Mouse (Mus musculus) spleen, postnatal 14 days (tissue): ENCODE results near the gene Trim59.
A peak's percentile ranks its signal among the peaks of the same experiment; 100 is the strongest.
"Not testable (repeated sequence)": the region's sequence is repeated elsewhere in the genome, so short reads cannot be mapped to it uniquely, and the experiment has no call there.

Experiments used
- DNase-seq, 2 experiments: peaks; one replicate each; pipeline ENCODE4 v3.0.0; 2021 to 2022; ENCODE audit warnings: low spot score in 2 of 2

Gene Trim59

GRCm38 (mm10) chr3:69044645-69045399 is at the start of gene Trim59:
Gene Trim59, minus strand, starts transcription at chr3:69044755.
- DNase-seq, result peak; percentile 86 to 87

GRCm38 (mm10) chr3:69064005-69064404 is 19.4 kb upstream of the Trim59 start:
- DNase-seq, result no peak

DNA sequence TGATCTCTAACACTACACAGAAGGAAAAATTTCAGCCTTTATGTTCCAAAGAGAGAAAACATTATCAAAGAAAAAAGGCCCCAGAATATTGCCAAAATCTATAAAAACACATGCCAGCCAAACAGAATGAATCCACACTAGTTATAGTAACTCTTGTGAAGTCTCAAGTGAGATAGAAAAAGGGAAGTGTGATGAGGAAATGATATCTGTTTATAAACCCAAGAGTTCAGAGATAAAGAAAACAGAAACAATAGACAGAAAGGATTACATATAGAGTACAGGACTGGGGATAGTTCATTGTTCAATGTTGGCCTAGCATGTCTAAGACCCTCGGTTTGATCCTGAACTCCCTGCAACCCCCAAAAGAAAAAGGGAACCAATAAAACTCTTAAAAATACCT is 18.2 kb upstream of the Trim59 start:
- no peak for DNase-seq

DNA sequence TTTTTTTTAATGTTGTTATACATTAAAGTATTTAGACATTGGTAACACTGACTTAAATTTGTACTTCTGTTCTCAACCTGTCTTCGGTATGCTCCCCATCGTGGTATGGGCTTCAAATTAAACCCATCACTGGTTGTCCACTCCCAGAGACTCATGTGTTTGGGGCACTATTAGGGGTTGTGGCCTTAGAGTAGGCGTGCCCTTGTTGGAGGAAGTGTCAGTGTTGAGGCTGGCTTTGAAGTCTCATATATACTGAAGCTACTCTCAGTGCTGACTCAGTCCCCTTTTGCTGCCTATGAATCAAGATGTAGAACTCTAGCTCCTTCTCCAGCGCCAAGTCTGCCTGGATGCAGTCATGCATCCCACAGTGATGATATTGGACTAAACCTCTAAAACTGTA is 16.1 kb upstream of the Trim59 start:
- no peak for DNase-seq

- DNase-seq, result no peak
These were observed 11.3 kb upstream of the Trim59 start for GRCm38 (mm10) chr3:69055871-69056270.

- DNase-seq, result peak; percentile 56 to 70
These were observed 10.3 kb upstream of the Trim59 start for GRCm38 (mm10) chr3:69054760-69055432.

GRCm38 (mm10) chr3:69051894-69052293 is 7.3 kb upstream of the Trim59 start:
- no peak for DNase-seq

DNA sequence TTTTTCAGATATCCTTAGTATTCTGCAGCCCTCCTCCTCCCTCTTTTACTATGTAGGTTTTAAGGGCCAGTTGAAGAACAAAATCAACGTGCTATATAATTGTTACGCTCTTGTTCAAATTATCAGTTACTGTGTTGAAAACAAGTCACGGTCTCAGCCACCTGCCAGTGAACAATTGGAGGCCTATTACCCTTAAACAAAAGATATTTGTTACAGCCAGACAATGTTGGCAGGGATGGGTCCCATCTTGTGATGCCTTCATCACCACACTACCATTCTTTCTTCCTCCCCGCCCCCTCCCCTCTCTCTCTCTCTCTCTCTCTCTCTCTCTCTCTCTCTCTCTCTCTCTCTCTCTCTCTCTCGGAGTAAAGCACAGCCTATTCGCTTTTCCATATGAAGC is 4.5 kb upstream of the Trim59 start:
- no peak for DNase-seq

DNA sequence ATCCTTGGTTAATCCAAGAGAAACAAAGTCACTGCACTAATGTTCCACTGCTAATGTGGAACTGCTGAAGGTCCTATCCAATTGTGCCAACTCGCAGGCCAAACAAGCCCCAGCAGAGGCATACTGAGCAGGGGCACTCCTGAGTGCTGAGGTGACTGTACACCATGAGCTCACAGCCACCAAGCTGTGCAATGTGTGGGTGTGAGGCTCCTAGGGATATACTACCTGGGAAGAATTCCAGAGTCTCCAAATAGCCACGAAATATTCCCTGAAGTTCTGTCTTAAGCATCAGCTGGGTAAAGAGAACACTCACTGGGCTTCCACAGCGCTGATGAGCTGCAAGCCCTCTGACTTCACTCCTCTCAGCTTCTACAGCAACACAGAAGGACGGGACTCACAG is 3.1 kb upstream of the Trim59 start:
- DNase-seq, result no peak

GRCm38 (mm10) chr3:69046509-69046908 is 2.0 kb upstream of the Trim59 start:
- no peak for DNase-seq

- DNase-seq, result no peak
These were observed 1.2 kb upstream of the Trim59 start for GRCm38 (mm10) chr3:69045750-69046149.

GRCm38 (mm10) chr3:69045400-69045703 is 797 bp upstream of the Trim59 start:
- no peak for DNase-seq

- no peak for DNase-seq
These were observed 376 bp downstream of the Trim59 start for GRCm38 (mm10) chr3:69044167-69044591.

DNA sequence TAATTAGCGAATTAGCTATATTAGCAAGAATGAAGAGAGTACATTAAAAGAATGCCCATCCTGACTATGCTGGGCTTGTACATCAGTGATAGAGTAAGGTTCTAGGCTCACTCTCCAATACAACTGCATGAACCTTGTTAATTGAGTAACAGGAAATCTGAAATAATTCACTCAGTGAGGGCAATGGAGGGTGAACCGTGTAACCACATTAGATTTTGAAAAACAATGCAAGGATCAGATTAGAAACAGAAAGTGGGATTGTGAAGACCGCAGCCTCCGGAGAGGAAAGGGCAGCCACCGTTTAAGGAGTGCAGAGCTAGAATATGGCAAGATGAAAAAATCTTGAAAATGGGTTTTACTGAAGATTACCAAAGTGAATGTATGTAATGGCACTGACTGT is 3.3 kb downstream of the Trim59 start:
- DNase-seq, result no peak

DNA sequence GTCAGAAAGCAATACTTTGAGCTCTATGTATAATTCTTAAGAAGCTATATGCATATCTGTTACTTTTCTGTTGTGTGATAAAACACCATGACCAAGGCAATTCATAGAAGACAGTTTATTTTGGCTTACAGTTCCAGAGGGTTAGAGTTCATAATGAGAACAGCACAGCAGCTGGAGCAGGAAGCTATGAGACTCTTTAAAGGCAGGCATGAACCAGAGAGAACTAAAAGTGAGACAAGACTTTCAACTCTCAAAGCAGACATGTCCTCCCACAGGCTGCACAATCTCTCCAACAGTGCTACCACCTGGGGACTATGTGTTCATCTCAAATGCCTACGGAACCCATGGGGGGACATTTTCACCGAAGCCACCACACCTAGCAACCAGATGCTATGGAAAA is 4.5 kb downstream of the Trim59 start:
- DNase-seq, result no peak

DNA sequence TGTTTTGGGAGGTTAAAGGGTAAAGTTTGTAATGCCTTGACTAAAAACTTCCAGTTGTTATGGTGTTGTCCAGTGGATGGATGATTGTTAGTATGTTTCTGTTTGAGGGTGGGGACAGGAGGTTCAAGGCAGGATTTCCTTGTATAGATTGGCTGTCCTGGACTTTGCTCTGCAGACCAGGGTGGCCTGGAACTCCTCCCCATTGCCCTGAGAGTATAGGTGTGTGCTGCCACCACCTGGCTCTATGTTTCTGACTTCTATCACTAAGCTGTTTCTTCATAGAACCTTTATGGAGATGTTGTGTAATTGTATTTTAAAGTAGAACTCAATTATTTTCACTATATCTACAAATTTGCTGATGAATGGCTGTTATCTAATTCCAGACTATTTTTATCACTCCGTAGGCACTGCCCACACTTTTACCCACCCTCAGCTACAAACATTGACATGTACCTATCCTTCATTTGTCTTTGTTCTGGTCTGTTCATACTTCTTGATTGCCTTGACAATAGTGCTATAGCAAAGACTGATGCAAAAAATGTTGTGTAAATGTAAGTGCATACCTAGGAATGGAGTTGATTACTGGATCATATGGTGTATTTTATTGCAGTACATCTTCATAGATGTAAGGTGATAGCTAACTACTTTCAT is 18.3 kb downstream of the Trim59 start:
- no peak for DNase-seq

GRCm38 (mm10) chr3:69020764-69021163 is 23.8 kb downstream of the Trim59 start:
- DNase-seq, result no peak

GRCm38 (mm10) chr3:69020285-69020684 is 24.3 kb downstream of the Trim59 start:
- no peak for DNase-seq

- DNase-seq, result not testable (repeated sequence)
These were observed 25.9 kb downstream of the Trim59 start for GRCm38 (mm10) chr3:69018635-69019034.

DNA sequence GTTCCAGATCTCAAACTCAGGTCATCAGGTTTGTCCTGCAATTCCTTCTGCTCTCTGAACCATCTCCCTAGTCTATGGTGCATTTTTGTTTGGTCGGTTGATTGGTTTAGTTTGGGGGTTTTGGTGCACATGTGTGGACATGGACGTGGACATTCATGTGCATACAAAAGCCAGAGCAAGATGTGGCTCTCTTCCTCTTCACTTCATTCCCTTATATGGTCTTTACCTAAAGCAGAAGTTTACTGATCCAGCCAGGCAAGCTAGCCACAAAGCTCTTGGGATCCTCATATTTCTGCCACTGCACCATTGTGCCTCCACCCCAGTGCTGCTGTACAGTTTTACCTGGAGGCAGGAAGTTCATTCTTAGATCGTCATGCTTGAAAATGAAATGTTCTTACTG is 27.4 kb downstream of the Trim59 start:
- DNase-seq, result no peak

DNA sequence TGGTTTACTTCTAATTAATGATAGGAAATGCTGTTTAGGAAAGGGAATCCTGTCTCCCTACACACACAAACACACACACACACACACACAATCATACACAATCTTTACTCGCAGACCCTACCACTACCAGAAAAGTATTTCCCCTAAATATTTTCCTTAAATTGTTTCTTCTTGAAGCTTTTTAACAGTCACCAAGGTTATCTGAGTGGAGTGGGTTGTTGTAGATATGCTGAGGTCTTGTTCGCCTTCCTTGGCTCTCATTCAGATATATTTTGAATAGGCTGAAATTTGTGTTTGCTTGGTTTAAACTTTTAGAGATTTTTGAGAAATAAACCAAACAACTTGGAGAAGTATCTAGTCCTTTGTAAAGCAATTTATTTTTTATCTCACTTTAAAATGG is 35.7 kb downstream of the Trim59 start:
- DNase-seq, result no peak

DNA sequence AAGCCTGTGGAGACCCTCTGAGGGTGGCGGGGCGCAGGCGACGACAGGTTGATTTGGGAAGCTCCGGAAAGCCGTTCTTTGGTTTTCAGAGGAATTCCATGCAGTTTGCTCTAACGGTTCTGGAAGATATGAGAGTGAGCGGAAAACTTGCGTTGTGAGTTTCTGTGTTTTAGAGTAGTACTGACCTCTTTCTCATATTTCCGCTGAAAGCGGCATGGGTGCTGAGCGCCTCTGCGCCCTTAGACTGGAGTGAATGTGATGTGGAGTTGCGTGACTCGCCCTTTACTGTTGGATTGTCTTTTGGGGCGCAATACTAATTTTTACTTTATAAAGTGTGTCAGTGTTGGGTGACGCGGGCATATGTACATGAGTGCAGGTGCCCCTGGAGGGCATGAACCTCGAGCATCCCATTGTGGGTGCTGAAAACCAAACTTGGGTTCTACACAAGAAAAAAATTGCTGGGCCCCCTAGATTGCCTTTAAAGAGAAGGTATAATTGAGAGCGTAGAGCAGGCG is 38.3 kb downstream of the Trim59 start:
- DNase-seq, result no peak
